Mouse (Mus musculus) bone marrow, adult 2 months (tissue): ENCODE measurements around the gene Nprl2. TPM values are rescaled to one million over a fixed set of nuclear protein-coding genes. Genes with fewer than 3 reads are reported as not detected.

Source experiments
- H3K27ac ChIP-seq: fragments of 200-500 bp; 2 replicates; pipeline ENCODE4 v1.5.1; 2012; ENCODE audit warnings: low read depth, mild to moderate bottlenecking, control low read depth, inconsistent platforms, low read length; ENCODE audit not compliant: control insufficient read depth, poor library complexity, insufficient read depth
- H3K4me1 ChIP-seq: fragments of 200-500 bp; 2 replicates; pipeline ENCODE4 v1.6.1; 2011; ENCODE audit warnings: low read length; ENCODE audit not compliant: control insufficient read depth, insufficient read depth
- H3K4me3 ChIP-seq: fragments of 200-500 bp; replicated peaks from 2 replicates; pipeline ENCODE3; 2011; ENCODE audit warnings: mild to moderate bottlenecking, low read depth, low read length, control low read depth; ENCODE audit not compliant: control insufficient read depth
- CTCF ChIP-seq: fragments of 200-500 bp; IDR thresholded peaks from 2 replicates; pipeline ENCODE4 v1.5.1; 2011; ENCODE audit warnings: low read length, control low read depth; ENCODE audit not compliant: control insufficient read depth, insufficient read depth
- POLR2A ChIP-seq: fragments of 200-500 bp; IDR thresholded peaks from 2 replicates; pipeline ENCODE4 v1.6.1; 2011; ENCODE audit warnings: low read depth, mild to moderate bottlenecking, control low read depth, low read length, borderline replicate concordance; ENCODE audit not compliant: control insufficient read depth
- WGBS: fragments of 180-500 bp; shearing (Covaris S2); methylation state at CpG from one replicate; pipeline ENCODE4 v1.1.7; 2018; 5-methylcytosine and 5-hydroxymethylcytosine counted together
- polyA plus RNA-seq: library from polyadenylated mRNA; stranded (reverse); fragments of >200 nt; gene quantifications from 2 replicates; pipeline ENCODE4 v1.2.4, GENCODE M21; 2011; ENCODE audit warnings: low replicate concordance; ENCODE audit not compliant: missing spikeins, insufficient read depth, insufficient read length

The Nprl2 gene
- polyA plus RNA-seq, 1 experiment, result 24.6 TPM

- H3K4me1 ChIP-seq, result no peaks in the 10 kb centered on the region; the same call in 1 of the 2 replicates
Measured at GRCm38 (mm10) chr9:107575579-107576356, 33.7 kb downstream of the Nprl2 start.

GRCm38 (mm10) chr9:107576357-107577107 lies 34.5 kb downstream of the Nprl2 start, which contains the start of gene Hyal1:
Hyal1 (plus strand) TSS chr9:107576927.
- TF ChIP-seq CTCF (no peak), POLR2A (0 out of 2 replicates have a peak, but pooled peaks have one; percentile 24)
- WGBS, result 41% methylated on average over 16 of the region's 16 CpGs
- Histone ChIP-seq H3K4me3 (peak within 1 kb of the TSS; percentile 45), H3K4me1 (no peaks in the 10 kb centered on the region; the same call in 1 of the 2 replicates), H3K27ac (no peak within 1 kb of the TSS; the same call in 1 of the 2 replicates)

More at GRCm38 (mm10) chr9:107575579-107576356, 33.7 kb downstream of the Nprl2 start:
- H3K4me3 ChIP-seq, result no peak overlapping the region
- no peak for TF ChIP-seq POLR2A
- no peak for TF ChIP-seq CTCF
- 85% methylated on average over 14 of the region's 14 CpGs for WGBS
- H3K27ac ChIP-seq, result no peak overlapping the region

GRCm38 (mm10) chr9:107577871-107578270 lies 35.8 kb downstream of the Nprl2 start:
- 94% methylated on average over 10 of the region's 10 CpGs for WGBS
- no peak overlapping the region for H3K4me3 ChIP-seq

GRCm38 (mm10) chr9:107578587-107578986 lies 36.6 kb downstream of the Nprl2 start, which contains the start of gene Naa80:
Naa80 (plus strand) TSS chr9:107578887.
- H3K4me1 ChIP-seq, result no peaks in the 10 kb centered on the region; the same call in 1 of the 2 replicates
- WGBS, result 78% methylated on average over 3 of the region's 3 CpGs
- no peak within 1 kb of the TSS for H3K27ac ChIP-seq
- no peak for TF ChIP-seq CTCF
- no peak for TF ChIP-seq POLR2A
- no peak within 1 kb of the TSS for H3K4me3 ChIP-seq

More at GRCm38 (mm10) chr9:107577871-107578270, 35.8 kb downstream of the Nprl2 start:
- no peaks in the 10 kb centered on the region; the same call in 1 of the 2 replicates for H3K4me1 ChIP-seq
- H3K27ac ChIP-seq, result no peak overlapping the region
- TF ChIP-seq CTCF (no peak), POLR2A (no peak)

GRCm38 (mm10) chr9:107579023-107579900 lies 37.2 kb downstream of the Nprl2 start:
- no peak overlapping the region for H3K4me3 ChIP-seq
- no peaks in the 10 kb centered on the region; the same call in 1 of the 2 replicates for H3K4me1 ChIP-seq
- WGBS, result 90% methylated on average over 14 of the region's 14 CpGs
- TF ChIP-seq CTCF (no peak), POLR2A (no peak)
- no peak overlapping the region for H3K27ac ChIP-seq

GRCm38 (mm10) chr9:107580501-107581317 lies 38.7 kb downstream of the Nprl2 start, which contains the start of gene Hyal3:
Hyal3 (plus strand) TSS chr9:107580818.
- Histone ChIP-seq H3K27ac (peak within 1 kb of the TSS; percentile 91), H3K4me1 (no peaks in the 10 kb centered on the region; the same call in 1 of the 2 replicates), H3K4me3 (peak within 1 kb of the TSS; percentile 90)
- no peak; the same call in none of the 2 replicates for TF ChIP-seq POLR2A
- TF ChIP-seq CTCF, result no peak; the same call in 1 of the 2 replicates
- under 1% methylated on average over 32 of the region's 32 CpGs for WGBS

GRCm38 (mm10) chr9:107581584-107581983 lies 39.6 kb downstream of the Nprl2 start:
- WGBS, result 22% methylated on average over 4 of the region's 4 CpGs
- TF ChIP-seq POLR2A, result no peak
- TF ChIP-seq CTCF, result no peak
- H3K4me1 ChIP-seq, result peaks cover 1% of the 10 kb centered on the region; the same call in 1 of the 2 replicates
- peak overlapping the region; percentile 90 for H3K4me3 ChIP-seq
- H3K27ac ChIP-seq, result peak overlapping the region; percentile 91
